Mouse (Mus musculus) lung, embryonic 15.5 days (tissue): ENCODE results near the gene Ndufs8. TPM values are rescaled to one million over a fixed set of nuclear protein-coding genes. Genes with fewer than 3 reads are reported as not detected.
A peak's percentile ranks its signal among the peaks of the same experiment; 100 is the strongest.

ENCODE experiments used
- ATAC-seq: fragments of 200-750 bp; cut with Nextera tagmentation; 2 replicates; pipeline ENCODE4 v1.8.0; 2017; ENCODE audit warnings: moderate number of reproducible peaks, borderline replicate concordance; ENCODE audit not compliant: low FRiP score, low TSS enrichment; ENCODE audit errors: extremely low read depth
- H3K27ac ChIP-seq: fragments of 300-500 bp; sonication (generic); 2 replicates; pipeline ENCODE4 v1.5.1; 2015; ENCODE audit warnings: moderate library complexity, mild to moderate bottlenecking, inconsistent platforms
- H3K27me3 ChIP-seq: fragments of 300-500 bp; sonication (generic); 2 replicates; pipeline ENCODE4 v1.6.1; 2015; ENCODE audit warnings: inconsistent platforms
- H3K36me3 ChIP-seq: fragments of 300-500 bp; sonication (generic); 2 replicates; pipeline ENCODE4 v1.6.1; 2015; ENCODE audit warnings: inconsistent platforms
- H3K4me1 ChIP-seq: fragments of 300-500 bp; sonication (generic); 2 replicates; pipeline ENCODE4 v1.6.1; 2015; ENCODE audit warnings: inconsistent platforms
- H3K4me2 ChIP-seq: fragments of 300-500 bp; sonication (generic); 2 replicates; pipeline ENCODE4 v1.6.1; 2015; ENCODE audit warnings: inconsistent platforms, mild to moderate bottlenecking, moderate library complexity
- H3K4me3 ChIP-seq: fragments of 300-500 bp; sonication (generic); 2 replicates; pipeline ENCODE4 v1.5.1; 2015; ENCODE audit warnings: mild to moderate bottlenecking, inconsistent platforms
- H3K9ac ChIP-seq: fragments of 300-500 bp; sonication (generic); 2 replicates; pipeline ENCODE4 v1.6.1; 2015; ENCODE audit warnings: inconsistent platforms
- H3K9me3 ChIP-seq: fragments of 300-500 bp; sonication (generic); 2 replicates; pipeline ENCODE4 v1.6.1; 2016; ENCODE audit warnings: inconsistent platforms
- WGBS: fragments of 180-500 bp; shearing (Covaris S2); methylation state at CpG from one replicate; pipeline ENCODE4 v1.1.7; 2015; 5-methylcytosine and 5-hydroxymethylcytosine counted together
- polyA plus RNA-seq: library from polyadenylated mRNA; unstranded; fragments of >200 nt; fragmentation: Nextera tagmentation; extraction: Ambion mirVana; gene quantifications from 2 replicates; pipeline ENCODE4 v1.2.1, GENCODE M21; 2015

The Ndufs8 gene
- polyA plus RNA-seq, 1 experiment from 2014 or later: 303 TPM

DNA sequence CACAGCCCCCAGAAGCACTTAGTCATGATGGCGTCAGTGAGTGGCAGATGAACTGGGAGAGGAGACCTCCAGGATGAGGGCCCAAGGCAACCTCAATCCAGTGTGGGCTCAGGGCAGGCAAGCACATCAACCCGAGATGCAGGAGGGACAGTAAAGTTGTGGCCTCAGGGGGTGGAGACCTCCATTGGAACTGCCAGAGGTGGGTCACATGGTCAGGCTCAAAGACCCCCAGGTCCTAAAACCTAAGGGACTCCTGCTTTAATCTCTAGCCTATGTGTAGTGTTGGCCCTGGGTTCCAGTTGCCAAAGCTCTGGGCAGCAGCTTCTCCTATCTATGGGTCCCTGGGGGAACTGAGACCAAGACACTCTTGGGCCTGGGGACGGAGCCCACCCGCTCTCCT, 16.2 kb upstream of the Ndufs8 start:
- WGBS: 71% methylated on average over 4 of the region's 4 CpGs
- Histone ChIP-seq H3K4me1 (peaks cover 43% of the 10 kb centered on the region), H3K9ac (no peak overlapping the region), H3K36me3 (no peaks in the 10 kb centered on the region), H3K4me3 (no peak overlapping the region), H3K27ac (peak overlapping the region; percentile 88), H3K9me3 (no peaks in the 10 kb centered on the region), H3K27me3 (no peaks in the 10 kb centered on the region), H3K4me2 (peak overlapping the region; percentile 33; the same call in 1 of the 2 replicates)
- no peak for ATAC-seq

DNA sequence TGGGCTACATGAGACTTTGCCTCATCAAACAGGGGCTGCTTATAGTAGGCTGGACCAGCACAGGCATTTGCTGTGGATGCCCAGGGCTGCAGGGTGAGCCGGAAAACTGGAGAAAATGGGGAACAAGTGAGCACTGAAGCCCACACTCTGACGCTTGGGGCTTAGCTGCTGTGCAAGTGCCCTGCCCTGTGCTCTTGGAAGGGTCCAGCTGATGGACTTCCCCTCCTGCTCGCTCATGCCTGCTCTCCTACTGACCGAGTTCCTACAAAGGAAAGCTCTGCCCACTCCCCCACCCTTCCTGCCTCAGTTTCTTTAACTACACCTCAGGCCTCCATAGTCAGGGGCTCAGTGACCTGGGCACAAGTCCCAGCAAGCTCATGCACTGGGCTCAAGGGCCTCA, 15.4 kb upstream of the Ndufs8 start:
- no peak overlapping the region for H3K4me3 ChIP-seq
- no peaks in the 10 kb centered on the region for H3K9me3 ChIP-seq
- no peak overlapping the region for H3K4me2 ChIP-seq
- no peak overlapping the region for H3K9ac ChIP-seq
- WGBS: 82% methylated on average over 4 of the region's 4 CpGs
- H3K27ac ChIP-seq: no peak overlapping the region
- no peaks in the 10 kb centered on the region for H3K27me3 ChIP-seq
- peaks cover 51% of the 10 kb centered on the region for H3K4me1 ChIP-seq
- no peaks in the 10 kb centered on the region for H3K36me3 ChIP-seq
- no peak for ATAC-seq

DNA sequence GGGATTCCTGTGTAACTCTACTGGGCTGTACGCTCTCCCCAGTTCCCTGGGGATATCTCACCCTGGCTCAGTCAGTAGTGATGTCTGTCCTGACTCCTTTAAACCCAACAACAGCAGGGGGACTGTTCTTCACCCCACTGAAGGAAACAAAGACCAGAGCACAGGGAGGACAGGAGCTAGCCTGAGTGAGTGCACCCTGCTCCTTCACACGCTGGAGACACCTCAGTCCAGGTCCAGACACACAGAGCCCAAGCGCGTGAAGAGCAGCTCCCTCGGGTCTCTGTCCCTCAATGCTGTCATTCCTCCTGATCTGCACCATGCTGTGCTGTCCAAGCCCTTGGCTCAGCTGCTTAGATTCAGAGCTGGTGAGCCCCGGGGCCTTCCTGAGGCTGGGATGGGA, 14.1 kb upstream of the Ndufs8 start:
- Histone ChIP-seq H3K27ac (no peak overlapping the region), H3K4me3 (no peak overlapping the region), H3K27me3 (no peaks in the 10 kb centered on the region), H3K36me3 (no peaks in the 10 kb centered on the region), H3K4me2 (no peak overlapping the region), H3K9me3 (no peaks in the 10 kb centered on the region), H3K4me1 (peaks cover 55% of the 10 kb centered on the region), H3K9ac (no peak overlapping the region)
- 71% methylated on average over 6 of the region's 6 CpGs for WGBS
- ATAC-seq: no peak

DNA sequence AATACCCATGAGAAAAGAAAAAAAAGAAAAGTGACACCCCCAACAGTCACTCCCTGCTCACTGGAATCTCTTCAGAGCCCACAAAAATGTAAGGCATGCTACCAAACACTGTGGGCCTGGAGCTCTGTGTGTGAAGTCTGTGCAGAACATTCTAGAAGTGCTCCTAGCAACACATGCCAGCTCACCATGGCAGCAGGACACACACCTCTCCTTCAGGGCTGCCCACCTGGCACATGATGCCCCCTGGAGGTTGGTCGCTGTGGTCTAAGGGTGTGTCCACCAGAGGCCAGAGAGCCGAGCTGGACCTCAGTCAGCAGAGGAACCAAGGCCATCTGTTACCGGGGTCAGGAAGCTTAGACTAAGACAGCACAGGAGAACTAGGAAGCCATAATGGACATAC, 13.7 kb upstream of the Ndufs8 start:
- Histone ChIP-seq H3K4me2 (no peak overlapping the region), H3K27ac (no peak overlapping the region), H3K9me3 (no peaks in the 10 kb centered on the region), H3K4me3 (no peak overlapping the region), H3K9ac (no peak overlapping the region), H3K36me3 (no peaks in the 10 kb centered on the region), H3K4me1 (peaks cover 54% of the 10 kb centered on the region), H3K27me3 (no peaks in the 10 kb centered on the region)
- no peak for ATAC-seq
- 51% methylated on average over 3 of the region's 3 CpGs for WGBS

DNA sequence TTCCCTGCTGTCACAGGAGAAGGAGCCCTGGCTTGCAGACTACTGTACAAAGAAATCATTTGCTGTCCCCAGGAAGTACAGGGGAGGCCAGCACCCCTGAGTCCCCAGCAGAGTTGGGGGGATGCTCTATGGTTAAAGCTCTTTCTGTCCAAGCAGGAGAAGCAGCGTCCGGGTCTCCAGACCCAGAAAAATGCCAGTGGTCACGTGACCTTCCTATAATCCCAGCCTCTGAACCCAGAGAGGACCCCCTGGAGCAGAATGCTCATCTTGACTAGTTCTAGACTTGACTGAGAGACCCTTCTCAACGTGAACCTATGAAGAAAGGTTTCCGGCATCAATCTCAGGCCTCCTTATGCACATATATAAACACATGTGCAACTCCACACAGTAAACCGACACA, 13.3 kb upstream of the Ndufs8 start:
- no peak overlapping the region for H3K27ac ChIP-seq
- no peaks in the 10 kb centered on the region for H3K36me3 ChIP-seq
- H3K4me2 ChIP-seq: no peak overlapping the region
- no peaks in the 10 kb centered on the region for H3K27me3 ChIP-seq
- ATAC-seq: no peak
- WGBS: 66% methylated on average over 6 of the region's 6 CpGs
- no peak overlapping the region for H3K4me3 ChIP-seq
- H3K9me3 ChIP-seq: no peaks in the 10 kb centered on the region
- peaks cover 50% of the 10 kb centered on the region for H3K4me1 ChIP-seq
- H3K9ac ChIP-seq: no peak overlapping the region

DNA sequence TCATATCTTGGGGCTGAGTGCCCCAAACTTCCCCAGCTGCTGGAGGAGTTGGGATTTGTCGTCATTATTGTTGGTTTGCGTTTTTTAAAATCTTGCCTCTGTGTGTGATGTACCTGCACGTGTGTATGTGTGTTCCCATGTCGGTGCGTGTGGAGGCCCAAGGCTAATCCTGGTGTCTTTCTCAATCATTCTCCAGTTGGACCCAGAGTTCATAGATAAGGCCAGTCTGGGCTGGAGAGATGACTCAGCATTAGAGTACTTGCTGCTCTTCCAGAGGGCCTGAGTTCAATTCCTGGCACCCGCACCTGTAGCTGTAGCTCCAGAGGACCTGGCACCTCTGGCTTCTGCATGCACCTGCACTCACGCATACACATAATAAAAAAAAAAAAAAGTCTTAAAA, 12.3 kb upstream of the Ndufs8 start:
- no peaks in the 10 kb centered on the region for H3K36me3 ChIP-seq
- ATAC-seq: no peak
- 95% methylated on average over 7 of the region's 7 CpGs for WGBS
- H3K4me3 ChIP-seq: no peak overlapping the region
- H3K27ac ChIP-seq: no peak overlapping the region
- H3K4me2 ChIP-seq: no peak overlapping the region
- no peaks in the 10 kb centered on the region for H3K27me3 ChIP-seq
- no peaks in the 10 kb centered on the region for H3K9me3 ChIP-seq
- no peak overlapping the region for H3K9ac ChIP-seq
- peaks cover 40% of the 10 kb centered on the region for H3K4me1 ChIP-seq

DNA sequence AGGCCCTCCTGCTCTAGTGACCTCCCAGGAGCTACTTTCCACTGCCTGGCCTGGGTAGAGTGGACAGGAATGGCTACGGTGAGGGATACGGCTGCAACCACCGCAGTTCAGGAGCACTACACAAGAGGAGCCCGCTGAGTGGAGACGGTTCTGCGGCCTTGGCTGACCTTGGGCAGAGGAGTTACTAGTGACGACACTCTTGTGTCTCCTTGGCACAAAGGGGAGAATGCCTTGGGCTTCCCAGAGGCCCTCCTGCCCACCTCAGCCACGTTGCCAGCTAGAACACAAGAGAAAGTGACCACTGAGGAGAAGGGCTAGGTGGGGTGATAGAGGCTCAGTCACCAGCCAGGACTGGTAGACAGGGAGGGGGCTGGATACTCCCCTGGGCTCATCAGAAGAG, 11.6 kb upstream of the Ndufs8 start:
- no peaks in the 10 kb centered on the region for H3K9me3 ChIP-seq
- peaks cover 33% of the 10 kb centered on the region for H3K4me1 ChIP-seq
- peak overlapping the region; percentile 38 for H3K27ac ChIP-seq
- ATAC-seq: no peak
- no peaks in the 10 kb centered on the region for H3K27me3 ChIP-seq
- H3K9ac ChIP-seq: no peak overlapping the region
- no peak overlapping the region for H3K4me2 ChIP-seq
- no peaks in the 10 kb centered on the region for H3K36me3 ChIP-seq
- WGBS: 74% methylated on average over 8 of the region's 8 CpGs
- no peak overlapping the region for H3K4me3 ChIP-seq

DNA sequence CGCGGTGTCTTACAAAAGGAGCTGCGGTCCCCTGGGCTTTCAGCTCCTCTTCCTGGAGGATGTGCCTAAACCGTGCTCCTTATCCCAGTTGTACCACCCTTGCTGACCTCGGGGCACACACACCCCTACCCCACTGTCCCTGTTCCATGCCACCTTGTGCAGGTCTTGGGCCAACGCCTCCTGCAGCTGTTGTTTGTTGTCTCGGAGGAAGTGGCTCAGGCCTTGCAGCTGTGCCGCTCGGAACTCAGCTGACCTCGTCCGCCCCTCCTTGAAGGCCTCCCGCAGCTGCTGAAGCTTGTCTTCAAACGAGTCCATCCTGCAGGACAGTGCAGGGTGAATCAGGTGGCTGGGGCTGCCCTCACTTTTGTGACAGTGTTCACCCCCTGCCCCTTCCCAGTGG, 11.0 kb upstream of the Ndufs8 start:
- Histone ChIP-seq H3K9ac (no peak overlapping the region), H3K9me3 (no peaks in the 10 kb centered on the region), H3K4me3 (no peak overlapping the region), H3K36me3 (no peaks in the 10 kb centered on the region), H3K4me1 (peaks cover 27% of the 10 kb centered on the region), H3K27me3 (no peaks in the 10 kb centered on the region), H3K4me2 (no peak overlapping the region), H3K27ac (peak overlapping the region; percentile 38)
- WGBS: 33% methylated on average over 13 of the region's 13 CpGs
- no peak for ATAC-seq

DNA sequence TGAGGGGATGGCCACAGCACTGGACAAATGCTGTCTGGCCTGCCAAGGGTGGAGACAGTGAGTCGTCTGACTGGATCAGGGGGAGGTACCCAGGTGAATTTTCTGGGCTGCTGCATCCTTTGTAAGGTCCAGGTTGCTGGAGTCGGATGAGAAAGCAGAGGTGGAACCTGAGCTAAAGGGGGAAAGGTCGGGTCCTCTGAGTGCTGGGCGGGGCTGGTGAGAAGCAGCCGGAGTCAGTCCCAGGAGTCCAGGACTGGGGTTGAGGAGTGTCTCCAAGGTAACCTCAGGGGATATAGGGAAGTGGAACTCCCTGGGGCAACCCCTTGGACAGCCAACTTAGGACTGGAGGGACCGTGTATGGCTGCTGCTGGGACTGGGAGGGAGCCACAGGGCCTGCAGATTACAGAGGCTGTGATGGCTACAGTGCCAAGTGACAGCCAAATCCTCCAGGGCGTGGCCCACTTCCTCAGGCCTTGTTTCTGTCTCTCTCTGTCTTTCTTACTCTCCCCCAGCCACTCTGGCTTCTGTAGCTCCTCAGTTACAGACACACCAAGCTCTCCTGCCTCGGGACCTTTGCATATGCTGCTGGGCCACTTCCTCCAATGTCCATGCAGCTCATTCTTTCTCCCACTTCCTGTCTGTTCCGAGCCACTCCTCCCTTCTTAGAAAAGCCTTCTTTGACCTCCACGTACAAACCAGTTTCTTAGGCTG, 10.2 kb upstream of the Ndufs8 start:
- H3K9me3 ChIP-seq: no peaks in the 10 kb centered on the region
- ATAC-seq: no peak
- H3K27ac ChIP-seq: peak overlapping the region; percentile 38; the same call in 1 of the 2 replicates
- no peak overlapping the region for H3K4me2 ChIP-seq
- H3K4me3 ChIP-seq: no peak overlapping the region
- no peak overlapping the region for H3K9ac ChIP-seq
- H3K4me1 ChIP-seq: peaks cover 27% of the 10 kb centered on the region
- WGBS: 44% methylated on average over 10 of the region's 10 CpGs
- H3K27me3 ChIP-seq: no peaks in the 10 kb centered on the region
- no peaks in the 10 kb centered on the region for H3K36me3 ChIP-seq

DNA sequence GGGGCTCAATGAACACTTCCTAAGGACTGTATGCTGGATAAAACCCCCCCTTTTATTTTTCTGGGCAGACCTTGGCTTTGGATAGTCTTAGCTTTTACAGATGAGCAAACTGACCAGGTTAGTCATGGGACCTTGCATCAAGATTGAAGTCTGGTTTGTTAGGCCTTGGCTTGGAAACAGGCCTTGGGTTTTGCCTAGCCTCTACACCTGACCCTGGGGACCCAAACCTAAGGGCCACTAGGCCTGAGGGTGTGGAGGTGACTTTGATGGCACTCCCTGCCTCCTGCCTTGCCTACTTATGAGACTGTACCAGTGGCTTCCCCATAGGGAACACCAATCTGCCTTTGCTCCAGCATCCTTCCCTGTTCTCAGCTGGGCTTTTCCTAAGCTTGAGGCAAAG, 7.4 kb upstream of the Ndufs8 start:
- no peak overlapping the region for H3K9ac ChIP-seq
- H3K27ac ChIP-seq: no peak overlapping the region
- H3K4me2 ChIP-seq: no peak overlapping the region
- peaks cover 18% of the 10 kb centered on the region for H3K4me1 ChIP-seq
- ATAC-seq: no peak
- no peak overlapping the region for H3K4me3 ChIP-seq
- no peaks in the 10 kb centered on the region for H3K27me3 ChIP-seq
- no peaks in the 10 kb centered on the region for H3K9me3 ChIP-seq
- no peaks in the 10 kb centered on the region for H3K36me3 ChIP-seq

DNA sequence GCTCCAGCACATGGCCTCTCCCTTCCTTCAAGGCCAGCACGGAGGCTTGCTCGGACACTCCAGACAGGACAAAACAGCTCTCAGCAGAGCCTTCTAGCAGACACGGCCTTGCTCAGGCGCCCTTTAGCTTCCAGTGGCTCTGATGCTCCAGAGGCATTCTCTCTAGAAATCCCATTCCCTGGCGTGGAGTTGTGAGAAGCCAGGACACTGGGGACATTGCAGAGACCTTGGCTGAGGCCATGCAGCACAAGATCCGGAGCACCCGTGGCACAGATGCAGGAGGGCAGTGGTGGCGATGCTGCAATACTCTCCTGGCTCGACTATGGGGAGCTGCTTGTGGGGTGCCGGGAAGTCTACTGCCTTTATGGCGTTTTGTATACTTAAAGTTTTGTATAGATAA, 4.2 kb upstream of the Ndufs8 start:
- Histone ChIP-seq H3K27ac (no peak overlapping the region), H3K9me3 (no peaks in the 10 kb centered on the region), H3K9ac (no peak overlapping the region), H3K4me2 (no peak overlapping the region), H3K27me3 (no peaks in the 10 kb centered on the region), H3K4me3 (no peak overlapping the region), H3K4me1 (peaks cover 10% of the 10 kb centered on the region), H3K36me3 (no peaks in the 10 kb centered on the region)
- ATAC-seq: no peak
- WGBS: 65% methylated on average over 11 of the region's 11 CpGs

DNA sequence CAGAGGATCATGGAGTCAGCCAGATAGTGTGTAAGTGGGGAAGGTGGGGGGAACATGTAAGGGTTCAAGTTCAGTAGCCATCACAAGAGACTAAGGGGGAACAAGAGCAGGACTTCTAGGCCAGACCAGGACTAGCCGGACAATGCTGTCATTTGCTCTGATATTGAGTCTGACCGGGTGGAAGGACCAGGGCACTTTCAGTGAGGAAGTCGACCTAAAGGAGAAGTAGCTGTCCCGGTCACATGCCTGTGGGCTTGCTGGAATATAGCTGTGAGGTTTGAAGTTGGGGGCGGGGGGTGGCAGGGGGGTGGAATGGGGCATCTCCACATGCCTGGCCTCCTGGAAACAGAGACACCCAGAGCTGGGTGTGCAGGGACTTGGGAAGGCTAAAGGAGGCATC, 2.0 kb upstream of the Ndufs8 start:
- no peaks in the 10 kb centered on the region for H3K9me3 ChIP-seq
- 84% methylated on average over 5 of the region's 5 CpGs for WGBS
- no peaks in the 10 kb centered on the region for H3K27me3 ChIP-seq
- no peak overlapping the region; the same call in 1 of the 2 replicates for H3K27ac ChIP-seq
- no peak overlapping the region for H3K4me2 ChIP-seq
- H3K36me3 ChIP-seq: peaks cover 10% of the 10 kb centered on the region
- no peak overlapping the region for H3K4me3 ChIP-seq
- ATAC-seq: no peak
- H3K9ac ChIP-seq: no peak overlapping the region
- H3K4me1 ChIP-seq: peaks cover 15% of the 10 kb centered on the region

DNA sequence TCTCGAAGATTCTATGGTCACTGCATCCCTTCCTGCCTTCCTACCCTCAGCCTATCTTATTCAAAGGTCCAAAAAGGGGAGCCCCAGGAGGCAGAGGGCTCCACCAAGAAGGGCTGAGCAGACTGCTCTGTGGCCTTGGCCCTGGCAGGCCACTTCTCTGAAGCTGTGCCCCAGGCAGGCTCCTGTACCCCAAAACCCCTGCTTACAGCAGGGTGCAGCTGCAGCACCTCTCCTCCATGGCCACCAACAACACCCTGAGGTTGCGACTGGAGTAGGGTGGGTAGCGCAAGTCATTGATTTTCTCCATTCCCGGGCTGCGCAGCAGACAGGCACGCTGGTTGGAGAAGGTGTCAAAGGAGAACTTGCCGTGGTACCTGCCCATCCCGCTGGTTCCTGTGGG, 1.1 kb upstream of the Ndufs8 start:
- Histone ChIP-seq H3K27me3 (no peaks in the 10 kb centered on the region), H3K36me3 (peaks cover 18% of the 10 kb centered on the region), H3K27ac (no peak overlapping the region), H3K9me3 (no peaks in the 10 kb centered on the region), H3K9ac (peak overlapping the region; percentile 48), H3K4me1 (peaks cover 15% of the 10 kb centered on the region), H3K4me2 (peak overlapping the region; percentile 73), H3K4me3 (peak overlapping the region; percentile 64)
- WGBS: 83% methylated on average over 8 of the region's 8 CpGs
- ATAC-seq: no peak
